Mouse (Mus musculus): ENCODE measurements at regions not wholly inside any gene's neighbourhood (a gene's known extent, or its start where the extent isn't known, plus 50 kb on each side); places are given as distances from the start of the nearest gene placed in this dataset.

DNA sequence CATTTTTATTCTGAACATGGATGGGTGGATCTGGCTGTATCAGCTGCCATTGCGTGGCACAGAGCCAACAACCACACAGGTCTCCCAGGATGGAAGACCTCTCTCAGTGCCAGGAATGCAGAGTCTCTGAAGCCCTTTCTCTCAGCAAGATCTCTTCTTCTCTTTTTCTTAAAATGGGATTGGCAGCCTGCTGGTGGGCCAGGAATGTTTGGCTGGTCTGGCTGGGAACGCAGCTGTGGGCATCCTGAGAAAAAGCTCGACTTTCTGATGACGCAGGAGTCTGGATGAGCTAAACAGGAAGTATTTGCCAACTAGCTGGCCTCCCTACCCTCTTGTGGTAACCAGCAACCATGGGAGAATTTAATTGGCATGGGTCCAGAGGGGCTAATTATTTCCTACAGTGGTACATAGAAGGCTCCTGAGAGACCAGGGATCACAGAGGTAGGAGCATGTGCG is 89.4 kb upstream of the Lrig1 start:
- no peak for TF ChIP-seq CTCF (IDR thresholded peaks at IDR 0.05; ENCODE audit: control insufficient read depth, insufficient read depth, low read length)
- TF ChIP-seq POLR2A (IDR thresholded peaks at IDR 0.05; ENCODE audit: borderline replicate concordance, control insufficient read depth, low read depth, low read length): no peak

Measured in bone marrow, adult 2 months (tissue).